Mouse (Mus musculus) kidney, postnatal 25 days (tissue): ENCODE results near the gene Prps2.
"Not testable (repeated sequence)": the region's sequence is repeated elsewhere in the genome, so short reads cannot be mapped to it uniquely, and the experiment has no call there.

Experiments used
- DNase-seq, 2 experiments: peaks; one replicate each; pipeline ENCODE4 v3.0.0; 2021; ENCODE audit warnings: mixed read lengths in 2 of 2

Prps2 gene

DNA sequence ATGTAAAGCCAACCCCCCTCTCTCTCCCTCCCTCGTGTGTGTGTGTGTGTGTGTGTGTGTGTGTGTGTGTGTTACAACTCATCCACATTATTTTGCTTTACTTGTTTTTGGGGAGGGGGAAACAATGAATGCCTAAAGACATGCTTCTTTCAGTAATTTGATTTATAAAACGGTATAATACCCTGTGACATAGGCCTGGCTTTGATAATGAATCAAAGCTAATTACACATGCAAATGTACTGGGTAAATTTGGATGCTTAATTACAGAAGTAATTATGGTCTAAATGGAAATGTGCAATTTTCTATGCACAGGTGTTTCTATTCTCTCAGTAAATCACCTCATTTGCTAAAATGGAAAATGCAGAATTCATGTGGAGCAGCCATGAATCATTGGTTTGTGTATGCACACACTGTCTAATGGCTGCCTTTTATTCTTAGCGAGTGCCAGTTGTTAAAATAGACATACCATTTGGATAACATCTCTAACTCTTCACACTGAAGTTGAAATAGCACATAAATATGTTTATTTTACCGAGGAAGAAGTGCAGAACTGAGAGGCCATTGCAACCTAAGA, 61.2 kb downstream of the Prps2 start:
- no peak for DNase-seq

DNA sequence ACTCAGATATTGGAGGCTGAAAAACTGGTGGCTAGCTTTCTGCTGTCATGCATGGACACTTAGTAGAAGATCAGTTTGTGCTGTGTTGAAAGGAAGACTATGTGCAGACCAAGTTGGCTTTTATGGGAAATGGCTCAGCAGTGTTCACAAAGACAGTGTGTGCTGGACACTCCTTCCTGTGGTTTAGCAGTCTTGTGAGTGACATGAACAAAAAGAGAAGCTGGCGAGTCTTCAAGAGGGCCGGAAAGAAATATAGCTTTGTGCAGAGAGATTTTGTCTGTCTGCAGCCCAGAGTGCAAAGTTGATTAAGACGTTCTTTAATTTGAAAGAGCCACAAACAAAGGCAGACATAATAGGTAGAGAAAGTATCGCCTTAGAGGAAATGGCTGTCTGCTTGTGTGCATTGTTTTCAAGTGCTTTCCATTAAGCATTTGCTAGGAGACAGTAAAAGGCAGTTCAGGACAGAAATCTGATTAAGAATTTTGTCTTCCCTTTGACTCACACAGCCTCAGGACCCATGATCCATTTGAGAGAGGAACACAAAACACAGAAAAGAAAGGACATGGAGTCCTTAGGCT, 63.6 kb downstream of the Prps2 start:
- no peak for DNase-seq

DNA sequence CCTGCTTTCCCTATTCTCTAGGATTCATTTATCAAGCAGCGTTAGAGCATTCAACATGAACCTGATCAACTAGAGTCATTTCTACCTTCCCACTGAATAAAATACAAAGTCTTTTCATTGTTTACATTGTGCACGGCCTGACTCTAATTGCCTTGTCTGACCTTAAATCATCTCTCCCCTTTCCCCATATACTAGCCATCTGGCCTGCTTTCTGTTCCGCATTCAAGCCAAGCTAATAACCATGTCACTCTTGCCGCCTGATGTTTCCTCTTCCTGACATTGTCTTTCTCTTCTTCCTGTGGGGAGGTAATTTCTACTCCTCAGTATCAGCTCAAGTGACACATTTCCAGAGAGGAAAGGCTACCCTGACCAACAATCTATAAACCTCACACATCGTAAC, 66.8 kb downstream of the Prps2 start:
- DNase-seq, result no peak

DNA sequence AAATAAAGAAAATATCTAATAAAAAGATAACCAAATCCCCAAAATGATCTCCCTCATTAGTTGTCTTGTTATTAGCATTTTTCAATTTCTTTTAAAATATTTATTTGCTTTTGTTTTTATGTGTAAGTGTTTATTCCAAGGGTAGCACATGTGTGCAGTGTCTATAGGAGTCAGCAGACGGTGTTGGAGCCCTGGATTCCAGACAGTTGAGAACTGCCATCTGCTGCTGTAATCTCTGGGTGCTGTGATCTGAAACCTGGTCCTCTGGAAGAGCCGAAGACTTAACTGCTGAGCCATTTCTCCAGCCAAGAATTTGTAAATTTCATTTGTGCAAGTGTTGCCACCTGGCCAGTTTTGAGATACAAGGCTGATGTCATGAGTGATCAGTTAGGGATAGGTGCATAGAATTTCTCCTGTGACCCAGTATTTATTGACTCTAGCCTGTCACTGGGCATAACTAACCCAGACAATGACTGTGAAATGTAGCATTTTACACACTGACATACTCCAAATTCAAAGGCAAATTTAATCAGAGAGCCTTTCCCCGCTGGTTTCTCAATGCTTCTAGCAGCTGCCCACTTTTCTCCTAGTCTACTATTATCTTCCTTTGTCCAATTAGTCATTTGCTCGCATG, 67.3 kb downstream of the Prps2 start:
- DNase-seq, result no peak

DNA sequence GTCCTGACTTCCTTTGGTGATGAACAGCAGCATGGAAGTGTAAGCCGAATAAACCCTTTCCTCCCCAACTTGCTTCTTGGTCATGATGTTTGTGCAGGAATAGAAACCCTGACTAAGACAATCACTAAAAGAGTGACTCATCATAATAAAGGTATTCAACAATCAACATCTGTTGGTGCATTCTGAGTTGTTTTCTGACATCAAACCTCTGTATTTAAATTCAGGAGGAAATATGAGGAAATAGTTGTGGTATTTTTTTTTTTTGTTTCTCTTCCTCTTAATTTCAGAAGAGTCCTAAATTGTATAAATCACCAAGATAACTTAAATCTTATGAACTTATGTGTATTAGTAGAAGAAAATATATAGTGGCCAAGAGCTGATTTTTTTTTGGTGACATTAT, 80.5 kb downstream of the Prps2 start:
- DNase-seq, result not testable (repeated sequence)
